Mouse (Mus musculus) natural killer cell, adult 2 months (primary cell): ENCODE measurements around the gene Ms4a2.

Experiments used
- DNase-seq, 2 experiments: peaks; one replicate each; pipeline ENCODE4 v3.0.0; 2022; ENCODE audit warnings: low spot score in 2 of 2

Ms4a2 gene

DNA sequence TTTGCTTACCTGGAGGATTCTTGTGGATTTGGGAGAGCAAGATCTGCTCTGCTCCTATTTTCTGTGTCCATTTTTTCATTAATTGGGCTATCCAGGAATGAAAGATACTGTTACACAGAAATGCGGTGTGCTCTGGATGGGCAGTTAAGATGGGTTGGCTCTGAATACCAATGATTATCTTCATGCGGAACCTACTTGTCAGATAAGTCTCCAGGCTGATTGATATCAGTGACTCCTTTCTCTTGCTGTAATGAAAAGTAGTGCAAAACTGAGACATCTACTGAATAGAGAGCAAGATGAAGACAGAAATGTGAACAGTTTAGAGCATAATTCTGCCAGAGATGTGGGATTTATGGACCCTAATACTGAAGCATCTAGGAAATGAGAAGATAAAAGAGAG is at the start of gene Ms4a2:
Gene Ms4a2 (minus strand): TSS at position 169 of the 400 bp plus-strand sequence.
- no peak for DNase-seq

DNA sequence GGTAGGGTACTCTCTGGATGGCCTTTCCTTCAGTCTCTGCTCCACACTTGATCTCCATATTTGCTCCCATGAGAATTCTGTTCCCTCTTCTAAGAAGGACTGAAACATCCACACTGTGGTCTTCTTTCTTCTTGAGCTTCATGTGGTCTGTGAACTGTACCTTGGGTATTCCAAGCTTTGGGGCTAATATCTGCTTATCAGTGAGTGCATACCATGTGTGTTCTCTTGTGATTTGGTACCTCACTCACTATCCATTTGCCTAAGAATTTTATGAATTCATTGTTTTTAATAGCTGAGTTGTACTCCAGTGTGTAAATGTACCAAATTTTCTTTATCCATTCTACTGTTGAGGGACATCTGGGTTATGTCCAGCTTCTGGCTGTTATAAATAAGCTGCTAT is 38.0 kb upstream of the Ms4a2 start:
- no peak for DNase-seq

DNA sequence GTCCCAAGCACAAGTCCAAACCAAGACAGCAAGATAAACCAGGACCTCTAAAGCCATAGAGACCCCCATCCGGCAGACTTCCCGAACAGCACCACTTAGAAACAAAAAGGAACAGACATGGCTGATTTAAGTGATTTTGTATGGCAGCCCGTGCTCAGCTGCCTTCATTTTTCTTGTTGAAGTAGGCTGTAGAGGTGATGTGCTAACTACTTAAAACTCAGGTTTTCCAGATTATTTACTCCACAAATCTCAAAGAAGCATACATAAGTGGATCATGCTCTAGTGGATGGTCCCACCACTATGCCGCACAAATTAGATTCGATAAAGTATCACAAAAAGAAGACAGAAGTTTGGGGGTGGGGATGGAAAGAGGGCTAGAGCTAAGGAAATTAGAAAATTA is 36.9 kb upstream of the Ms4a2 start, which contains the start of gene Oosp2:
Gene Oosp2 (minus strand): TSS at position 101 of the 400 bp plus-strand sequence.
- no peak for DNase-seq

DNA sequence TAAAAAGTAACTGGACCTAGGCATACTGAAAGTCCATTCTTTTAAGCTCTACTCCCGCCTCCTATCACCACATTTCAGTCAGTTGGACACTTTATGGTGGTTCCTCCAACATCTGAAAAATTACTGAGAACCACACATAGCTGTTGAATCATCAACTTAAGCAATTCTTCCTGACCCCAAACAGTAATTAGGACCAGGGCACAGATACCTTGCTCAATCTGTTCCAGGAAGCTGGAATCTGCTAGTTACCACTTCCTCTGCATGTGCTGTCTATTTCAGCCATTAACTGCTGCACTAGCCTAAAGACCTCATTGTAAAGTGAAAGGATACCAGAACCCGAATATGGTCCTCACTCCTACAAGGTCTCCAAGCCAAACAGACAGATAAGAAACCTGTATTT is 35.6 kb upstream of the Ms4a2 start:
- no peak for DNase-seq

DNA sequence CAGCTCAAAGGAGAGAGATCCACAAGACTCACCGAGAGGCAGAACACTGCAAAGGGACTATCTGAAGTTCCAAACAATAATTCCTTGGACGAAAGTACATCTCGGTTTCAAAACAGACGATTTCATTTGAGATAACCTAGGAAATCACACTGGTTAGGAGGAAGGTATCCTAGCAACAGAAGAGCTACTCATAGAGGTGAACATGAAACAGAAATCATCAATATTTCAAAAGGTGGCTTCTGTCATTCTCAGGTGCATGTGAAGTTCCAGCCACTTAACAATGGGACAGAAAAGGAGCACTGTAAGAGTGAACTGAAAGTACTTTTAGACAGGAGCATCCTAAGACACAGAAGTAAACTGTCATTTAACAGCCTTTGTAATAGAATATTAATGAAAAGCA is 26.0 kb upstream of the Ms4a2 start:
- no peak for DNase-seq

DNA sequence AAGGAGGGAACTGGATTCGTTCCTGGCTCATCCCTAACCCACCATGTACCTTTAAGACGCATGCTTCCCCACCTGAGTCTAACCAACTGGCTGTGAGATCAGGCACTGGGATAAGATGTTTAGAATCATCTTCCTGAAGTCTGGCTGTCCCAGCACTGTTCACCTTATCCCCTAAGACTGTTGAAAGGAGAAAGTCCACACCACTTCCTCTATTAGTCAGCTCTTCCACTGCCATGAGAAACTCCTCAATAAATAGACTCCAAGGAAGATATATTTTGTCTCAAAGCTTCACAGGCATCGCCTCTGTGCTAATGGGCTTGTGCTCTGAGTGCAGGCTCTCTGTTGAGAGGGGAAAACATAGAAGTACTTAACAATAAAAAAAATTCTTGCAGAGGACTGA is 22.6 kb upstream of the Ms4a2 start:
- DNase-seq, result no peak

DNA sequence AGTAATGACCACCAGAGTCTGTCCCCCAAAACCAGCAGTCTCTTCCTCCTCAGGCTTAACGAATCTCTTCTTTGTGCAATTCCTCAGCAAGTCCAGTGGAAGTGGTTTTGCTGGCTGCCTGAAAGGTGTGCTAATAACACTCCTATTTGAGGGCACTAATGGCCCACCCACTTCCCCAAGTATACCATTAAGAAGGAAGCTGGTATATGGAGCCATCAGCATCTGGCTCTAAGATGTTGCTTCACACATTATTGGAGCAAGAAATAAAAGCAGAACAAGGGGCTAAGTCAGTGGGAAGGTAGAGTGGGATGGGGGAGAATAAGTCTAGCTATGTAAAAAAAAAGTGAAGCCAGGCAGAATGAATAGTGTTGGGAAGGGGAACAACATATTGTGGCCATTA is 17.2 kb upstream of the Ms4a2 start, which contains the start of gene Ms4a3:
Gene Ms4a3 (minus strand): TSS at position 120 of the 400 bp plus-strand sequence.
- no peak for DNase-seq

DNA sequence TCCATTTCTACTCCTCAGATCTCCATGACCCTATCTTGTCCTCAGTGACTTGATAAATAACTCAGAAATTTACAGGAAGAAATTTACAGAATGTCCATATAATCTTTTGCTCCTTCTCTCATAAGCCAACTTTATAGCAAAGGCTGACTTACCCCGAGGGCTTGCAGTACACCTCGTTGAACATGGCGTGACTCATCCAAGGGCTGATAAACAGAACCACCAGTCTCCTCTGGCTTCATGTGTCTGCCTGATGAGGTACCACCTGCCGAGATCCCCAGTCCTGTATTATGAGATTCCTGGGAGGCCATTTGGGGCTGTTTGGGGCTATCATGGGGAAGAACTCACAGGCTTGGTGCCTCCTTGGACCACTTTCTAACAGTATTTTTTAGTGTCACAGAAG is 15.5 kb upstream of the Ms4a2 start:
- DNase-seq, result no peak

DNA sequence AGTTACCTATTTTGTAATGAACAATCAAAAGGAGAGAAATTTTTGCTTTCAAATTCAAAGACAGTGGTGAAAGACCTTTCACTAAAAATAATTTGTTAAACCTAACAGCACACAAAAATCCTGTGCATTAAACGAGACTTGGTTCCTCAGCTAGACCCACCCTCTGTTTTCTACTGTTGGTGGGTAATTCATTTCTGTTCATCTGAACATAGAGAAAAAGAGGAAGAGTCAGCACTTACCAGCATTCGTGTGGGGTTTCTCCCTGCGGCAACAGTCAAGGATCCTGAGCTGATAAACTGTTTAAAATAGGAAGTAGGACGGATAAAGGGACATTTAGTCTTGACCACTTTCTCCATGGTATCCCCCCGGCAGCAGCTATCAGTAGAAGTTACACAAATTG is 12.1 kb upstream of the Ms4a2 start:
- DNase-seq, result no peak

DNA sequence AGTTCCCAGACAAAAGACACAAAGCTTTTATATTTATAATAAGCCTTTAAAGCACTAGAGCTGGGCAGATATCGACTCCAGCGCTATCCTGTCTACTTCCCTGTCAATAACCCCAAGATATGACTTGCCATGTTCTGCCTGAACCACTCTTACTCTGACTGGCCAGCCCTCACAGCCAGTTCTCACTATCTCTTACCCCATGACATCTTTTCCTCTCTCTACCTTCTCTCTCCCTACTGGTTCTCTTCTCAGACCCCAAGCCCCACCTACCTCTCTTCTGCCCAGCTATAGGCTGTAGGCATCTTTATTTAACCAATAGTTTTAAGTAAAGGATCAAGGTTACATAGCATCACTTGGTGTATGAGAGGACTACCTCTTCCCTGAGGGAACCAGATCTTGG is 10.8 kb upstream of the Ms4a2 start:
- DNase-seq, result no peak

DNA sequence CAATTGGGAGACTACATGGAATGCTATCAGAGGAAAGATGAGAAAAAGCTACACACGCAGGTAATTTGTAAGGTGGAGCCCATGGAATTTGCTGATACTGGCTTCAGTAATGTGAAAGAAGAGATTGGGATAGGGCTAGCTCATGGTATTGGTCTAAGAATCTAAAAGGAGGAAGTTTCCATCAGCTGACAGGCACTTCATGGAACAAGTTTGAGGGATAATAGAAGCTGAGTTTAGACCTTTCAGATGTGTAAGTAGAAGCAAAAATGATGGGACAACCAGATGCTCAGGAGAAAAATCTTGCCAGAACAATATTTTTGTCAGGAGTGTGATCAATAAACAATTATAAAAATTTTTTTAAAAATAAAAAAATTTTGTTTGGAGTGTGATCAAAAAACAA is 10.2 kb upstream of the Ms4a2 start:
- no peak for DNase-seq

DNA sequence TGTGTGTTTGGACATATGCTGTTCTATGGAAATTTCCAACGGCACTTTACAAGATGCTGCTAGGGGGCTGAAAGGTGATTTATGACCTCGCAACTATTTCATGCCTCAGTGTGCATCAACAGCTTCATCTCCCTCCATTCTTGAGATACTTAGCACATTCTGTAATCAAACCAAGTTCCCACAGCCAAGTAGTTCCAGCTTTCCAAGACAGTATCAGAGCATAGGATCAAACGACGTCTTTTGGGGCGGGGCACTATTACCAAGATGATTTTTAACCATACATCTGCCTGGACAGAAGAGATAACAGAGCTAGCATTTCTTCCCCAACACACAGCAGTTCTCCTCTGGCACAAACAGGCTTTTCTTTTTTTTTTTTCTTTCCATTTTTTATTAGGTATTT is 1.7 kb upstream of the Ms4a2 start:
- no peak for DNase-seq

DNA sequence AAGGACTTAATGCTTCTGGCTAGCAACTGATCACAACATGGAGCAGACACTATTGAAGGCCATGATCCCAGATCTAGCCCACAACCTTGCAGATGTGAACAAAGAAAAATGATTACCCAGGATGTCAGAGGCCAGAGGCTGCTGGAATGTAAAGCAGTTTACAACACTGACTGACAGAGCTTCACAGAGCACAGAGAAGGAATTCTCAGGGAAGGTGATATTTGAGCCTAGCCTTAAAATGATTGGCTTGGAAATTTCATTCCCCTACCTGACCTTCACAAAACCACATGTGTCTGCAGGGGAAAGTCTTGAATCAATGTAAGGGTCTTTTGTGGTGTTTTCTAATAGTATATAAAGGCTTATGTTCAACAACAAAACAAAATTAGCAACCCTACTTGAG is 1.3 kb upstream of the Ms4a2 start:
- DNase-seq, result no peak

DNA sequence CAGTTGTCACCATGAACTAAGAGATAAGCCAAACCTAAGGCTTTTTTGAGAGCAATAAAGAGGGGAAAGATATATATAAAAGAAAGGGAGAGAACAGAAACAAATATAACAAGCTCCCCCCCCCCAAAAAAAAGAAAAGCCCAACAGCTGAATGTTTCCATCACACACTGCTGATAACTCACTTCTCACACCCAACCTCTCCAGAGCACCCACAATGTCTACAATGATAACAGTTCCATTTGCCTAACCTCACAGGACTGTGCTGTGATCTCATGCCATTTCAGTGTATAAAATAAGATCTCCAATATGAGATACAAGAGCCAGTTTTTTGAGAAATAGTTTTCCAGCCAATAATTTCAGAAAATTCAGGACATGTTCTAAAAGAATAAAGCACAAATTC is 5.5 kb downstream of the Ms4a2 start:
- DNase-seq, result no peak

DNA sequence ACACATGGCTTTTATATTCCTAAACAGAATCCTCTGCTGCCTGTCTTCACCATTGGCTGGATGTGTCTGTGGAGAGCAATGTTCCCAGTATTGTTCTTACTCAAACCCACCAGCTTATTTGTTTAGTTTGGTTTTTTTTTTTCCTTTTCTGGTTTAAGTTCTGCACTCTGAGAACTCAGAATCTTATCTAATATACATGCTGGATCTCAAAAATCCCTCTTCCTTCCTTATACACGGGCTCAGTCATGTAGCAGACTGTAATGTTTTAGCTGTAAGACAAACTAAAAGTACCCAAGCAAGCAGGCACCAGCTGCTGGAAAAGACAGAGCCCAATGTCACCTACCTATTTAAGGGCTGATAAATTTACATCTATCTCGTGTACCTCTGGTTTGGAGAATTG is 8.7 kb downstream of the Ms4a2 start:
- no peak for DNase-seq

DNA sequence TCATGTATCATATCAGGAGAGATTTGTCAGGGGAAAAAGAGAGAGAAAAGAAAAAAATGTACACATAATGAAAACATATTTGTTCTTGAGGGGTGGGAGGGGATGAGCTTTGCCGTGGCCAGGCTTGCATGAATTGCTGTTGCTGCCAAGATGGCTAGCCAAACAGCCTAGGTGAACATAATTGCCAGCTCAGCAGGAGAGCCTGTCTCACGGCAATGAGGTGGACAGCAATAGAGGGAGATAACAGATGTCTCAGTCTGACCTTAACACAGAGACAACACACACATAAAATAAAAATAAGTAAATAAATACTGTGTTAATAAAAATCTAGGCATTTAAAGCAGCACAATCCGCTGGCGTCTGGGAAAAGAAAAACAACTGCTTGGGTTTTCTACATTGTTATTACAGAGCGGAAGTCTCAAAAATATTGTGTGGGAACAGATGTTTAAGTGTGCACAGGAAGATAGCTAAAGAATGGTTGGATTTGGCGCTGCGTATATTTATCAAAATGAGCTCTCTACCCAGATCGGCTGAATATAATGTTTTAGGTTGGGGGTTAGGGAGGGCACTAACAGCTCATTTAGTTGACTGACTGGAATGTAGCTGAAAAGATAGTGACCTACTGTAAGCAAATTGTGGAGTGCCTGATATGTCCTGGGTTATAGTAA is 9.6 kb downstream of the Ms4a2 start:
- no peak for DNase-seq

DNA sequence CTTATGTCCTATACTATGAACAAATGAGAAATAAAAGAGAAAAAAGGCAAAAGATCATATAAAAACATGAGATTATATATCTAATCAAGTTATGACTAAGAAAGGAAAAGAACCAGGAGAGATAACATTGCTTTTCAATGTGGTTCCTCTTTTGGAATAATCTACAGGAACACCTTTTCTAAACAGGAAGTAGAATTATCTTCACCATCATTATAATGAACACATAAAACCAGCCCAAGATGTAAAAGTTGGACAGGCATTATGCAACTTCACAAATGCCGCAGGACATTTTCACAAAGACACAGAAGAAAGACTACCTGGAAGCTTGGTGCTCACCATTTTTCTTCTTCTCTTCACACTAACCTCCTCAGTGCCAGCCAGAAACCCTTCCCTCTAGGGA is 10.4 kb downstream of the Ms4a2 start:
- no peak for DNase-seq

DNA sequence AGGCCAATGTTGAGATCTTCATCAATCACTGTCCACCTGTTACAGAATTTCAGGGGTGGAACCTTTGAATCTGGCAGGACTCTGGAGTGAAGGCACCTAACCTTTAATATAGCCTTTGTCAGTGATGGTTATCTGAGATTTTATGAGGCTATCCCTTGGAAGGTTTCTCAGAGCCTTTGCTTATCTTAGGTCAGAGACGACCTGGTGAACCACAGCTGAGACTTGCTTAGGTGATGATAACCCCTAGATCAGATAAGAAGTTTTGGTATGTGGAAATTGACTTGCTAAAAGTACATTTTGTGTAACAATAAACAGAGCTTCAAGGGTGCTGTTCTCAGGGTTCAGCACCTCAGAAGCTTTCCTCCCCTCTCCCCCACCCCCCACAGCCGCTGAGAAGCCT is 11.2 kb downstream of the Ms4a2 start:
- no peak for DNase-seq

DNA sequence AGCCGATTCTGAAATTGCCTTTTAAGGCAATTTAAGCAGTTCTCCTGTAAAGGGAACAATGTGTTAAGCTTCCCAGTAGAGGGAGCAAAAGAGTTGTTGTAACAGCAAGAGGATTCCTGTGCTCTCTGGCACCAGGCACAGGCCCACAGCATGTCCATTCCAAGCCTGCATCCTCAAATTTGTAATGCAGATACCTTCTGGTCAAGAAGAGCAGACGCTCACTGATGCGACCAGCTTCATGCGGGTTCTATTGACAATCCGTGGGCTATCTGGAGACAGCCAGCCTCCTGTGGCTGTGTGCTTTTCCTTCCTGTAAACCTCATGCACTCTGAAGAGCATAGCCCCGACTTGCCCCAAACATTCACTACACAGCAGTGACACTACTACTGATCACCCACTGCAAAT is 12.0 kb downstream of the Ms4a2 start:
- DNase-seq, result peak in 1 of 2 experiments; percentile 18

DNA sequence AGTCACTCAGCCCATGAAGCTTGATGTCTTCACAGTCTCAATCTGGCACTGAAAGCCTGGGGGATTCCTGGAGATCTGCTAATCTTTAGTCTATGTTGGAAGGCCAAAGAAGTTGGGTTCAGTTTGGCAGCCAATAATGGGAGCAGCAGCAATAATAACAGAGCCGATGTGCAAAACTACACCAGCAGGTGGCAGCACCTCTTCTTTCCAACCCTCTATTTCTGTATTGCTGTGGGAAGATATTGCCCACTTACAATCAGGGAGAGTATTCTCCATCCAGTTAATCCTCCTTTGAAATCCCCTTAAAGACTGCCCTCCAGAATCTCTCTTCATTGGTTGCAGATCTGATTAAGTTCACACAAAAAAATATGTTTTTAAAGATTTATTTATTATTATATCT is 15.3 kb downstream of the Ms4a2 start:
- DNase-seq, result peak in 1 of 2 experiments; percentile 51

DNA sequence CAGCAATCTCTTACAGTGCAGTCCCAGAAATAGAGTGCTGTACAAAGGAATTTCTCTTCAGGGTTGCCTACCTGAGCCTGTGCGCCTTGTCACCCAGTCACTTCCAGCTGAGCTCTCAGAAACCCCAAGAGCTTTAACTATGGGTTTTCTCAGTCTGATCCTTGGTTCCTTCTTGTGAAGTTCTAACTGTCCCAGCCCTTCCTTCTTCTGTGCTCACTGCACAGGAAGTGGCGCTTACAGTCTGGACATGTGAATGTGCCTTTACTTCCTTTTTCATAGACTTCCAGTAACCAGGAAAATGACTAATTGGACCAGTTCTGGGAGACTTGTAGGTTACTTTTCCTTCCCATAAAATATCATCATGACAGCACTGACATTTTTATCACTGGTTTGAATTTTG is 18.9 kb downstream of the Ms4a2 start, which contains the start of gene Ms4a6d:
Gene Ms4a6d (minus strand): TSS at position 247 of the 400 bp plus-strand sequence.
- no peak for DNase-seq

DNA sequence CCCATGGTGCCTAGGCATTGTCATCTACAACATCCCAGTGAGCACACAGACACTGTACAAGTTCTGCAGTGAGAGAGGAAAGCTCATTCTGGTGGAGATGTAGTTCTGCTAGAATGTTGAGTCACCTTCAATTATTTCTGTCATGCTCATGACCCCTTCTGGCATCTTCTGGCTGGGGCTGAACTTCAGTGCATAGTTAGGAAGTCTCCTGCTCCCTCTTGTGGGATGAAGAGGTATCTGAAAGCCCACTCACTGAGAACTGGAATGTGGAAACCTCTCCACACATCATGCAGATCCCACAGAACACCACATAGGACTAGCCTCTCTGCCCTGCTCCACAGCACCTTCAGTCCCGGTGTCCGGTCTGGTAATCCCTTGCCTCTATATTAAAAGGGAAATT is 21.5 kb downstream of the Ms4a2 start:
- DNase-seq, result peak; percentile 38 to 65

DNA sequence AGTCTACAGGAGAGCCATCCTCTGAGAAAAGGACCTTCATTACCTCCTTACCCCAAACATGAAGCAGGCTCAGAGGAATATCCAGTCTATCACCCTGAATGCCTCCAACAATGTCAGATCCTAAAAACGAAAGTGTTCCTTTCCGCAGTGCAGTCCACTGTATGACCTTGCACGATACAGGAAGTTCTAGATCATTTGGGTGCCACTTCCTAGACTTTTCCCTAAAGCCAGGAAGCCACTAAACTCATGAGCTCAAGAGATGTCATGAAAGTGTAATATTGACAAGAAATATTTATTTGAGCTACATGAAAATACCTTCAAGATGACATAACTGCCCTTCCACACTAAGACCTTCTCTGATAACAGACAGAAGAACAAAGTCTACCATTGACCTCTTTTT is 22.2 kb downstream of the Ms4a2 start:
- no peak for DNase-seq

DNA sequence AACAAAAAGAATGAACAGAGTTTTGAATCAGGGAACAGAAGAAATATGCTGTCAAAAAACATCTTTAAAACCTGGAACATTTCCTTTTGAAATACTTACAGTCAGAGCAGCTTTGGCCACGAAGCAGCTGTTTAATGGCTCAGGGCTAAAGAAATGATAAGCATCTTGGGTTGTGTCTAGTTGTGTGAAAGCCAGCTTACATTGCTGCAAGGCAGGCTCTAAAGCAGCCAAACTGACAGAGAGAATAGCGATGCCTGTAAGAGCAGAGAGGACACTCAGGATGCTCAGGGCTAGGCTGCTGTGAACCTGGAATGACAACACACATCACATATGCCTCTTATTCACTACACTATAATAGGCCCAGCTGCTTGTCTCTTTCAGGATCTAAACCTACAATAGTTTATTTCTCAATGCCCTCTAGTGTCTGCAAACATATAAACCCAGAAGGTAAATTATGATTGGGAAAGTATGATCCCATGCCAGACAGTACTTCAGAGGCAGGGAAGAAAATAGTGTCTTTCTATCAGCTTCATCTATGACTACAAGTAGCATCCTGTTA is 33.5 kb downstream of the Ms4a2 start:
- no peak for DNase-seq
